Mouse (Mus musculus): ENCODE results near the gene Ing1. TPM values are rescaled to one million over a fixed set of nuclear protein-coding genes. Genes with fewer than 3 reads are reported as not detected.
"Not testable (repeated sequence)": the region's sequence is repeated elsewhere in the genome, so short reads cannot be mapped to it uniquely, and the experiment has no call there.

Gene Ing1
- polyA plus RNA-seq, 1 experiment: 42.2 TPM

DNA sequence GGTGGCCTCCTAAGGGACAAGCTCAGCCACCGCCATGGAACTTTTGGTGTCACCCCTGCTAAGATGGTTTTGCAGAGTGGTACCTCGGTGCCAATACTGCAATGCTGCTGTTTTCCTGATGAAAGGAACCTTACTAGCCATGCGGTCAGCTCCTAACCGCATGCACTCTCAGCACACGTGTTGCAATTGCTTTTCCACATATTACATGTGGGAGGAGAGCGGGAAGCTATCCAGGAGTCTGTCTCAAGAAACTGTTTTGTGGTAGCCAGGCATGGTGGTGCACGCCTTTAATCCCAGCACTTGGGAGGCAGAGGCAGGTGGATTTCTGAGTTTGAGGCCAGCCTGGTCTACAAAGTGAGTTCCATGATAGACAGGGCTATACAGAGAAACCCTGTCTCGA, 15.2 kb upstream of the Ing1 start:
- Histone ChIP-seq H3K27me3 (ENCODE audit: control insufficient read depth, insufficient read depth, low read length) (no peaks in the 10 kb centered on the region), H3K27ac (ENCODE audit: insufficient read depth, low read length) (no peak overlapping the region), H3K4me1 (ENCODE audit: control insufficient read depth, insufficient read depth, low read length) (no peaks in the 10 kb centered on the region), H3K4me3 (replicated peaks; ENCODE audit: insufficient read depth, low read depth, low read length) (no peak overlapping the region)
- TF ChIP-seq POLR2A (IDR thresholded peaks at IDR 0.05; ENCODE audit: borderline replicate concordance, insufficient read depth, low read length) (no peak), CTCF (IDR thresholded peaks at IDR 0.05; ENCODE audit: borderline replicate concordance, insufficient read depth, low read depth, low read length) (no peak)
- no peak for DNase-seq
- WGBS: 91% methylated on average over 8 of the region's 8 CpGs

DNA sequence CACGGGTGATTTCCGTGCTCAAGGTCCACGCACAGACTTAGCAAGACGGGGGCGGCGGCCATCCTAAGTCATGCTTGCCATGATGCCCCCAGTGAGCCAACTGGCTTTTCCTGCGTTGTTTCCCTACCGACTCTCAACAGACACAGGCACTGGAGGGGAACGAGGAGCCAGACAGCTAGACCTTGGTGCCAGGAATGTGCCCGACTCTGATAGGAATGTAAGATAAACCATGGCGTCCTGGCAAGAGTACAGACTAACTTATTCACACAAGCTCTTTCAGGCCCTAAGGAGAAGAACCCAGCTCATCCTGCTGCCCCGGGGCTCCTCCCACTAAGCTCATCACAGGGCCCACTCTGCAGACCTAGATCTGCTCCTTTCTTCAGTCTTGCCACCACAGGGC, 13.3 kb upstream of the Ing1 start:
- 82% methylated on average over 12 of the region's 12 CpGs for WGBS
- TF ChIP-seq CTCF (IDR thresholded peaks at IDR 0.05; ENCODE audit: borderline replicate concordance, insufficient read depth, low read depth, low read length) (no peak), POLR2A (IDR thresholded peaks at IDR 0.05; ENCODE audit: borderline replicate concordance, insufficient read depth, low read length) (no peak)
- Histone ChIP-seq H3K4me3 (replicated peaks; ENCODE audit: insufficient read depth, low read depth, low read length) (no peak overlapping the region), H3K4me1 (ENCODE audit: control insufficient read depth, insufficient read depth, low read length) (no peaks in the 10 kb centered on the region), H3K27ac (ENCODE audit: insufficient read depth, low read length) (no peak overlapping the region), H3K27me3 (ENCODE audit: control insufficient read depth, insufficient read depth, low read length) (no peaks in the 10 kb centered on the region)
- DNase-seq: no peak

GRCm38 (mm10) chr8:11542866-11543265, 12.5 kb upstream of the Ing1 start:
- H3K4me1 ChIP-seq (ENCODE audit: control insufficient read depth, insufficient read depth, low read length): no peaks in the 10 kb centered on the region
- DNase-seq: no peak
- 86% methylated on average over 4 of the region's 4 CpGs for WGBS
- TF ChIP-seq POLR2A (IDR thresholded peaks at IDR 0.05; ENCODE audit: borderline replicate concordance, insufficient read depth, low read length) (no peak), CTCF (IDR thresholded peaks at IDR 0.05; ENCODE audit: borderline replicate concordance, insufficient read depth, low read depth, low read length) (no peak)
- H3K4me3 ChIP-seq (replicated peaks; ENCODE audit: insufficient read depth, low read depth, low read length): no peak overlapping the region
- H3K27me3 ChIP-seq (ENCODE audit: control insufficient read depth, insufficient read depth, low read length): no peaks in the 10 kb centered on the region
- H3K27ac ChIP-seq (ENCODE audit: insufficient read depth, low read length): no peak overlapping the region

GRCm38 (mm10) chr8:11544386-11544785, 11.0 kb upstream of the Ing1 start:
- H3K4me1 ChIP-seq (ENCODE audit: control insufficient read depth, insufficient read depth, low read length): no peaks in the 10 kb centered on the region
- peak in 1 of 2 experiments; percentile 60 for DNase-seq
- no peaks in the 10 kb centered on the region for H3K27me3 ChIP-seq (ENCODE audit: control insufficient read depth, insufficient read depth, low read length)
- no peak overlapping the region for H3K27ac ChIP-seq (ENCODE audit: insufficient read depth, low read length)
- WGBS: 46% methylated on average over 3 of the region's 3 CpGs
- no peak overlapping the region for H3K4me3 ChIP-seq (replicated peaks; ENCODE audit: insufficient read depth, low read depth, low read length)
- TF ChIP-seq CTCF (IDR thresholded peaks at IDR 0.05; ENCODE audit: borderline replicate concordance, insufficient read depth, low read depth, low read length) (peak; percentile 76), POLR2A (IDR thresholded peaks at IDR 0.05; ENCODE audit: borderline replicate concordance, insufficient read depth, low read length) (no peak)

DNA sequence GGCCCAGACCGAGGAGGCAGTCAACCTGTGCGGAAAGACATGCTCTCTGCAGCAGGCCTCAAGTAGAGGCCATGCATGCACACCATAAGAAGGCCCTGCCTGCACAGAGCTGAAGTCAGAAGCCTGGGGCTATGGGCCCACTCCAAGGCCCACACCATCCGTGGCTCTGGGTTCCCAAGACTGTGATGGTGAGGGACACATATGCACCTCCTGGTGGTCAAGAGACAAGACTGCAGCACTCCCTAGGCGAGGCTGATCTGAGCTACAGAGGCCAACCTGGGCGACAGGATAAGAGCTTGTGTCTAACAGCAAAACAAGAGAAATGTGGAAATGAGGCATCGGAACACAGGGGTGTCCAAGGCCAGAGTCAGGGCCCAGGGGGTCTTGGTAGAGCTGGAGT, 8.3 kb upstream of the Ing1 start:
- TF ChIP-seq POLR2A (IDR thresholded peaks at IDR 0.05; ENCODE audit: borderline replicate concordance, insufficient read depth, low read length) (no peak), CTCF (IDR thresholded peaks at IDR 0.05; ENCODE audit: borderline replicate concordance, insufficient read depth, low read depth, low read length) (peak; percentile 31; the same call in 1 of the 2 replicates)
- WGBS: 65% methylated on average over 6 of the region's 6 CpGs
- H3K27ac ChIP-seq (ENCODE audit: insufficient read depth, low read length): no peak overlapping the region

GRCm38 (mm10) chr8:11549706-11550105, 5.7 kb upstream of the Ing1 start:
- no peak for TF ChIP-seq POLR2A (IDR thresholded peaks at IDR 0.05; ENCODE audit: borderline replicate concordance, insufficient read depth, low read length)
- peak; percentile 45; the same call in 1 of the 2 replicates for TF ChIP-seq CTCF (IDR thresholded peaks at IDR 0.05; ENCODE audit: borderline replicate concordance, insufficient read depth, low read depth, low read length)
- H3K4me1 ChIP-seq (ENCODE audit: control insufficient read depth, insufficient read depth, low read length): no peaks in the 10 kb centered on the region; the same call in 1 of the 2 replicates
- peak; percentile 38 to 54 for DNase-seq
- H3K27me3 ChIP-seq (ENCODE audit: control insufficient read depth, insufficient read depth, low read length): no peaks in the 10 kb centered on the region
- 12% methylated on average over 7 of the region's 7 CpGs for WGBS
- H3K27ac ChIP-seq (ENCODE audit: insufficient read depth, low read length): no peak overlapping the region
- peak overlapping the region; percentile 35 for H3K4me3 ChIP-seq (replicated peaks; ENCODE audit: insufficient read depth, low read depth, low read length)

More for the DNA sequence above, 8.3 kb upstream of the Ing1 start:
- no peak for DNase-seq
- no peaks in the 10 kb centered on the region for H3K4me1 ChIP-seq (ENCODE audit: control insufficient read depth, insufficient read depth, low read length)
- H3K4me3 ChIP-seq (replicated peaks; ENCODE audit: insufficient read depth, low read depth, low read length): no peak overlapping the region
- H3K27me3 ChIP-seq (ENCODE audit: control insufficient read depth, insufficient read depth, low read length): no peaks in the 10 kb centered on the region

GRCm38 (mm10) chr8:11550281-11550948, 5.0 kb upstream of the Ing1 start, which contains the start of gene Cars2:
Gene Cars2, minus strand, starts transcription at chr8:11550783.
- under 1% methylated on average over 52 of the region's 53 CpGs for WGBS
- H3K4me3 ChIP-seq (replicated peaks; ENCODE audit: insufficient read depth, low read depth, low read length): peak within 1 kb of the TSS; percentile 71

DNA sequence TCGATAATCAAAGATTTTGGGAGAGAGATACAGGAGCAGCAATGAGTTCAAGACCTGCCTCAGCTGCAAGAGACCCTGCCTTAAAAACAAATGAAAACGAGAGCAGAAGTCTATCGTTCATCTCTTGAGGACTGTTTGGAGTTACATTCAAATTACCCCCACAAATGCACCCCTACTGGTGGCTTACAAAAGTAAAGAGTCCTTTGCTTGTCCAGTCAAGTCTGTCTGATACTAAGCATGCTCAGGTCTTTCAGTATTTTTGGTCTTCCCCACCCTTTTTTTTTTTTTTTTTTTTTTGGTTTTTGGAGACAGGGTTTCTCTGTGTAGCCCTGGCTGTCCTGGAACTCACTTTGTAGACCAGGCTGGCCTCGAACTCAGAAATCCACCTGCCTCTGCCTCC, 3.9 kb upstream of the Ing1 start:
- not testable (repeated sequence) for DNase-seq

More at GRCm38 (mm10) chr8:11550281-11550948, 5.0 kb upstream of the Ing1 start, which contains the start of gene Cars2:
- TF ChIP-seq POLR2A (IDR thresholded peaks at IDR 0.05; ENCODE audit: borderline replicate concordance, insufficient read depth, low read length): peak; percentile 69; the same call in 1 of the 2 replicates
- no peak for TF ChIP-seq CTCF (IDR thresholded peaks at IDR 0.05; ENCODE audit: borderline replicate concordance, insufficient read depth, low read depth, low read length)
- peak; percentile 93 to 94 for DNase-seq
- no peaks in the 10 kb centered on the region; the same call in 1 of the 2 replicates for H3K4me1 ChIP-seq (ENCODE audit: control insufficient read depth, insufficient read depth, low read length)
- peak within 1 kb of the TSS; percentile 74 for H3K27ac ChIP-seq (ENCODE audit: insufficient read depth, low read length)
- no peaks in the 10 kb centered on the region for H3K27me3 ChIP-seq (ENCODE audit: control insufficient read depth, insufficient read depth, low read length)

More for the DNA sequence above, 3.9 kb upstream of the Ing1 start:
- not testable (repeated sequence) for H3K4me1 ChIP-seq (ENCODE audit: control insufficient read depth, insufficient read depth, low read length); H3K4me3 ChIP-seq (replicated peaks; ENCODE audit: insufficient read depth, low read depth, low read length); H3K27me3 ChIP-seq (ENCODE audit: control insufficient read depth, insufficient read depth, low read length); H3K27ac ChIP-seq (ENCODE audit: insufficient read depth, low read length)
- WGBS: 72% methylated on average over 4 of the region's 4 CpGs
